Mouse (Mus musculus) hindbrain, embryonic 10.5 days (tissue): ENCODE measurements around the gene Rd3. TPM values are rescaled to one million over a fixed set of nuclear protein-coding genes. Genes with fewer than 3 reads are reported as not detected.

Source experiments
- DNase-seq: peaks from one replicate; pipeline ENCODE4 v3.0.0-alpha.2; 2017; ENCODE audit warnings: low spot score
- H3K27ac ChIP-seq: fragments of 300-500 bp; sonication (generic); 2 replicates; pipeline ENCODE4 v1.5.1; 2016; ENCODE audit warnings: mild to moderate bottlenecking, moderate library complexity
- H3K27me3 ChIP-seq: fragments of 300-500 bp; sonication (generic); 2 replicates; pipeline ENCODE4 v1.6.1; 2016; ENCODE audit warnings: mild to moderate bottlenecking; ENCODE audit not compliant: poor library complexity, insufficient read depth, severe bottlenecking
- H3K36me3 ChIP-seq: fragments of 300-500 bp; sonication (generic); 2 replicates; pipeline ENCODE4 v1.6.1; 2016; ENCODE audit warnings: mild to moderate bottlenecking, moderate library complexity
- H3K4me1 ChIP-seq: fragments of 300-500 bp; sonication (generic); replicated peaks from 2 replicates; pipeline ENCODE4 v1.6.1; 2016; ENCODE audit warnings: mild to moderate bottlenecking
- H3K4me3 ChIP-seq: fragments of 300-500 bp; sonication (generic); 2 replicates; pipeline ENCODE4 v1.5.1; 2016; ENCODE audit warnings: mild to moderate bottlenecking, moderate library complexity
- H3K9me3 ChIP-seq: fragments of 300-500 bp; sonication (generic); 2 replicates; pipeline ENCODE4 v1.6.1; 2016; ENCODE audit warnings: mild to moderate bottlenecking, moderate library complexity
- WGBS: fragments of 180-500 bp; shearing (Covaris S2); methylation state at CpG from one replicate; pipeline ENCODE4 v1.1.7; 2016; 5-methylcytosine and 5-hydroxymethylcytosine counted together
- polyA plus RNA-seq: library from polyadenylated mRNA; unstranded; fragments of >200 nt; fragmentation: Nextera tagmentation; extraction: Ambion mirVana; gene quantifications from 2 replicates; pipeline ENCODE4 v1.2.1, GENCODE M21; 2016

Rd3 gene
- polyA plus RNA-seq = 1.1 and 2.9 TPM in 2 replicates

GRCm38 (mm10) chr1:191977187-191977586 is at the start of gene Rd3:
Gene Rd3, plus strand, starts transcription at chr1:191977370.
- Histone ChIP-seq H3K9me3 (no peaks in the 10 kb centered on the region), H3K27ac (no peak within 1 kb of the TSS), H3K4me3 (no peak within 1 kb of the TSS), H3K27me3 (no peaks in the 10 kb centered on the region), H3K4me1 (peaks cover 26% of the 10 kb centered on the region), H3K36me3 (no peaks in the 10 kb centered on the region)
- DNase-seq = no peak
- WGBS = 58% methylated on average over 5 of the region's 5 CpGs

- Histone ChIP-seq H3K27ac (no peak overlapping the region), H3K36me3 (no peaks in the 10 kb centered on the region), H3K4me3 (no peak overlapping the region), H3K27me3 (peaks cover 16% of the 10 kb centered on the region), H3K9me3 (no peaks in the 10 kb centered on the region), H3K4me1 (peaks cover 10% of the 10 kb centered on the region; the same call in 1 of the 2 replicates)
- 83% methylated on average over 7 of the region's 7 CpGs for WGBS
- DNase-seq = no peak
These were observed 48.8 kb upstream of the Rd3 start for GRCm38 (mm10) chr1:191928345-191928744.

- 79% methylated on average over 8 of the region's 8 CpGs for WGBS
- Histone ChIP-seq H3K4me1 (peaks cover 10% of the 10 kb centered on the region; the same call in 1 of the 2 replicates), H3K4me3 (no peak overlapping the region), H3K27me3 (peaks cover 17% of the 10 kb centered on the region), H3K9me3 (no peaks in the 10 kb centered on the region), H3K36me3 (no peaks in the 10 kb centered on the region), H3K27ac (no peak overlapping the region)
- DNase-seq = no peak
These were observed 48.1 kb upstream of the Rd3 start for GRCm38 (mm10) chr1:191929065-191929464.

GRCm38 (mm10) chr1:191929897-191930524 is 47.2 kb upstream of the Rd3 start:
- H3K4me3 ChIP-seq = no peak overlapping the region
- H3K9me3 ChIP-seq = no peaks in the 10 kb centered on the region
- WGBS = 67% methylated on average over 12 of the region's 12 CpGs
- no peak overlapping the region for H3K27ac ChIP-seq
- H3K36me3 ChIP-seq = no peaks in the 10 kb centered on the region
- H3K27me3 ChIP-seq = peaks cover 17% of the 10 kb centered on the region
- DNase-seq = no peak
- H3K4me1 ChIP-seq = peaks cover 10% of the 10 kb centered on the region; the same call in 1 of the 2 replicates

GRCm38 (mm10) chr1:191930525-191931105 is 46.6 kb upstream of the Rd3 start:
- Histone ChIP-seq H3K9me3 (no peaks in the 10 kb centered on the region), H3K4me1 (peaks cover 10% of the 10 kb centered on the region; the same call in 1 of the 2 replicates), H3K4me3 (no peak overlapping the region), H3K27ac (no peak overlapping the region), H3K36me3 (no peaks in the 10 kb centered on the region), H3K27me3 (peaks cover 17% of the 10 kb centered on the region)
- no peak for DNase-seq
- 81% methylated on average over 3 of the region's 3 CpGs for WGBS

GRCm38 (mm10) chr1:191932286-191932985 is 44.7 kb upstream of the Rd3 start:
- Histone ChIP-seq H3K36me3 (no peaks in the 10 kb centered on the region), H3K4me3 (no peak overlapping the region), H3K9me3 (no peaks in the 10 kb centered on the region), H3K4me1 (peaks cover 10% of the 10 kb centered on the region; the same call in 1 of the 2 replicates), H3K27me3 (peaks cover 17% of the 10 kb centered on the region), H3K27ac (no peak overlapping the region)
- DNase-seq = no peak
- 69% methylated on average over 8 of the region's 8 CpGs for WGBS

- no peak for DNase-seq
- H3K4me3 ChIP-seq = no peak overlapping the region
- no peak overlapping the region for H3K27ac ChIP-seq
- H3K36me3 ChIP-seq = no peaks in the 10 kb centered on the region
- peaks cover 17% of the 10 kb centered on the region for H3K27me3 ChIP-seq
- WGBS = 82% methylated on average over 4 of the region's 4 CpGs
- peaks cover 7% of the 10 kb centered on the region; the same call in 1 of the 2 replicates for H3K4me1 ChIP-seq
- H3K9me3 ChIP-seq = no peaks in the 10 kb centered on the region
These were observed 44.1 kb upstream of the Rd3 start for GRCm38 (mm10) chr1:191932986-191933632.

- Histone ChIP-seq H3K4me3 (no peak overlapping the region), H3K36me3 (no peaks in the 10 kb centered on the region), H3K27ac (no peak overlapping the region), H3K4me1 (no peaks in the 10 kb centered on the region; the same call in 1 of the 2 replicates), H3K27me3 (no peaks in the 10 kb centered on the region), H3K9me3 (no peaks in the 10 kb centered on the region)
- 85% methylated on average over 6 of the region's 6 CpGs for WGBS
- DNase-seq = no peak
These were observed 33.5 kb upstream of the Rd3 start for GRCm38 (mm10) chr1:191943638-191944037.

GRCm38 (mm10) chr1:191945341-191945740 is 31.8 kb upstream of the Rd3 start:
- Histone ChIP-seq H3K27ac (no peak overlapping the region), H3K9me3 (no peaks in the 10 kb centered on the region), H3K27me3 (no peaks in the 10 kb centered on the region), H3K4me1 (no peaks in the 10 kb centered on the region; the same call in 1 of the 2 replicates), H3K36me3 (no peaks in the 10 kb centered on the region), H3K4me3 (no peak overlapping the region)
- WGBS = 92% methylated on average over 8 of the region's 8 CpGs
- DNase-seq = no peak

GRCm38 (mm10) chr1:191945756-191946155 is 31.4 kb upstream of the Rd3 start:
- Histone ChIP-seq H3K27ac (no peak overlapping the region), H3K36me3 (no peaks in the 10 kb centered on the region), H3K4me3 (no peak overlapping the region), H3K9me3 (no peaks in the 10 kb centered on the region), H3K4me1 (no peaks in the 10 kb centered on the region; the same call in 1 of the 2 replicates), H3K27me3 (no peaks in the 10 kb centered on the region)
- DNase-seq = no peak
- 87% methylated on average over 5 of the region's 5 CpGs for WGBS

- H3K27me3 ChIP-seq = no peaks in the 10 kb centered on the region
- H3K27ac ChIP-seq = no peak overlapping the region
- no peaks in the 10 kb centered on the region; the same call in 1 of the 2 replicates for H3K4me1 ChIP-seq
- H3K9me3 ChIP-seq = no peaks in the 10 kb centered on the region
- H3K4me3 ChIP-seq = no peak overlapping the region
- no peak for DNase-seq
- H3K36me3 ChIP-seq = no peaks in the 10 kb centered on the region
- WGBS = 69% methylated on average over 7 of the region's 7 CpGs
These were observed 30.9 kb upstream of the Rd3 start for GRCm38 (mm10) chr1:191946261-191946660.

- no peak overlapping the region for H3K4me3 ChIP-seq
- DNase-seq = no peak
- H3K36me3 ChIP-seq = no peaks in the 10 kb centered on the region
- no peak overlapping the region for H3K27ac ChIP-seq
- H3K4me1 ChIP-seq = no peaks in the 10 kb centered on the region; the same call in 1 of the 2 replicates
- no peaks in the 10 kb centered on the region for H3K27me3 ChIP-seq
- no peaks in the 10 kb centered on the region for H3K9me3 ChIP-seq
- 87% methylated on average over 2 of the region's 2 CpGs for WGBS
These were observed 30.3 kb upstream of the Rd3 start for GRCm38 (mm10) chr1:191946835-191947234.
